Mouse (Mus musculus): Measurements from ENCODE around the gene 4933430I17Rik.

Gene 4933430I17Rik

DNA sequence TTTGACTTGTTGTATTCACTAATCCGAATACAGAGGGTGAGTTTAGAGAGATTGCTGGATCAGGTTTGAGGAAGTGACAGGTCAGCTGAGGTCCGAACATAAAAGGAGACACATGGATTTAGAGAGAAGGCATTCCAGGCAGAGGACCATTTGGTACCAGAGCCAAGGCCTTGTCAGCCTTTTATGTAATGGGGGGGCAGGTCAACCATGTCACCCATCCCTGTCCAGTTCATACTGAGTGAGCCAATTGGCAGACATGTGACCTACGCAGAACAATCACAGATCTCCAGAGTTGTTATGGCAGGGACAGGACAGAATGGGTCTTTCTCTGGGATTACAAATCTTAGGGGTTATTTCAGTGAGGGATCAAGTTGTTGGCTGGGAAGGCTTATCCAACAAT, 19.2 kb upstream of the 4933430I17Rik start:
- DNase-seq, result peak in 1 of 2 experiments; percentile 45

DNA sequence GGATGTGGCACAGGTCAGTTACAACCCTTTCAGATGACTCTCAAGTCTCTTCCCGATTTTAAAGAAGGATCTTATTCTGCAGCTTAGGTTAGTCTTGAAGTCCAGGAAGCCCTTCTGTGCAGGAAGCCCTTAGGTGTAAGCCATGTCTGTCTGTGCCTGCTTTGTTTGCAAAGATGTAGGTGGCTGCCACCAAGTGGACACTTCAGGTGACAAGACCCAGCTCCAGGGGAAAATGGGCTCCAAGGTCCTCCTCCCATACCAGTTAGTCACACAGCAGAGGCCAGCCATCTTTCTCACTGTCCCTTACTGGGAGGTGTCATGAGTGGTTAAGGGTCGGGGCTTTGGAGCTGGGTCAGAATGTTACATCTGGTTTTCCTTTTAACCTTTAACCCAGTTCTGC, 18.4 kb upstream of the 4933430I17Rik start:
- DNase-seq, result peak; percentile 60 to 68

DNA sequence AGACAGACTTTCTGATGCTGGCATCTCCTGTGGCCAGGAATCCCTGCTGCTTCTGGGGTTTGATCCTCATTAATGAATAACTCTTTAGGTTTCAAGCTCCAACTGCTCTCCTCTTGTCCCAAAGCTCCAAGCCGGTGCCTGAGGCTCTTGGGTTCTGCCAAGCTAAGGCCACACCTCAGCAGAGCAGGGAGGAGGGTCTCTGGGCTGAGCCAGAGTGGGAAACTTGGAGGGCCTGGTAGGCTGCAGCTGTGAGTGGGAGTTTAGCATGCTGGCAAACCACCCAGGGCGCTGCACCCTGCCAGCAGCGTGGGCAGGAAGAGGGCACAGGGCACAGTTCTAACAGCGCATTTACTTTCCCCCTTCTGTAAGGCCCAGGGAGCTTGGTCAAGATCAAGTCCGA, 16.3 kb upstream of the 4933430I17Rik start:
- DNase-seq, result peak; percentile 40 to 77

DNA sequence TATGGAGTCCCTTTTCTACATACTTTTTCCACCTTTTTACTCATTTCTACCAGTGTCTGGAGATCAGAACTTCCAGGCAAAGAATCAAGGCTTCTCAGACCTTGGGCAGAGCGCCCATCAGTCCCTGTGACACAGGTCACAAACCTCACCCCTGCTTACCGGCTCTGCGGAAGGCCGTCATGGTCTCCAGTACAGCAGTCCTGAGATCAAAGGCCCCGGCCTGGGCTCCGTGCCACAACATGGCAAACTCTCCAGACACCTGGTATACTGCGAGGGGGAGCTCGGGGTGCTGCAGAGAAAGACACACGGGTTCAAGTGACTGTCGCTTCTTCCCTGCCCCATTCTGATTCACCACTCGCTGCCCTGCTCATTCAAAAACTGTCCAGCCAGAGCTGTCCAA, 15.2 kb upstream of the 4933430I17Rik start:
- DNase-seq, result peak; percentile 86 to 94

DNA sequence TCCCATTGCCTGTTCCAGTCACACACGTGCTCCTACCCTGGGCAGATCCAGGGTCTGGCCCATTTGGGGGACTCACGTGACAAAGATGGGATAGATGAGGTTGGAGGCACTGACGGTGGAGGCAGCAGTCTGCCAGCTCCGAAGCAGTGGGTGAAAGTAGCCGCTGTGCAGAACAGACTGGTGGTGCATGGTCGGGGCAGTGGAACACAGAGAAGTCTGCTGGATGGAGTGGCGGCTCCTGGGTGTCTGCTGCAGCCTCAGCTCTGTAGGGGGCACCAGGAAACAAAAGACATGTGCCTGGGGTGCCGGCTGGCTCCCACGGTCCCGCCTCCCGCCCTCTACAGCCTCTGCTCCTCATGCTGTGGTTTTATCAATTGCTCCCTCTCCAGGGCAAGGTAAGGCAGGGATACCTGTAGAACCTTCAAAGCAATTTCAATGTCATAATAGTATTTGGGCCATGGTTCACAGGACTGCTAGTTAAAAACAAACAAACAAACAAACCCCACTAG, 11.1 kb upstream of the 4933430I17Rik start:
- peak in 1 of 2 experiments; percentile 41 for DNase-seq

DNA sequence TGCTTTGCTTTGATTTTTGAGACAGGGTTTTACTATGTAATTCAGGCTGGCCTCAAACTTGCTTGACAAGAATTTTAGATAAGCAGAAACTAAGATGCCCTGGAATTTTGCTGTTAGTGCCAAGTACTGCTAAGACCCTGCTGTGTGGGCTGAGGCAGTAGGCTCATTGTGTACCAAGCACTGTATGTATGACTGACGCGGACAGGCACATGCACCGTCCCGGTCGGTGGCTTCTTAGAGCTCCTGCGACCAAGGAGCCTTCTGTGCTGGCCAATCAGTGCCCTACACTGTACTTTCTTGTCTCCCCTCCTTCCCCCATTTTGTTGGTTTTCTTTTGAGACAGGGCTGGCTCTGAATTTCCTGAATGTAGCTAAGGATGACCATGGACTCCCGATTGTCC, 10.2 kb upstream of the 4933430I17Rik start:
- no peak for DNase-seq

DNA sequence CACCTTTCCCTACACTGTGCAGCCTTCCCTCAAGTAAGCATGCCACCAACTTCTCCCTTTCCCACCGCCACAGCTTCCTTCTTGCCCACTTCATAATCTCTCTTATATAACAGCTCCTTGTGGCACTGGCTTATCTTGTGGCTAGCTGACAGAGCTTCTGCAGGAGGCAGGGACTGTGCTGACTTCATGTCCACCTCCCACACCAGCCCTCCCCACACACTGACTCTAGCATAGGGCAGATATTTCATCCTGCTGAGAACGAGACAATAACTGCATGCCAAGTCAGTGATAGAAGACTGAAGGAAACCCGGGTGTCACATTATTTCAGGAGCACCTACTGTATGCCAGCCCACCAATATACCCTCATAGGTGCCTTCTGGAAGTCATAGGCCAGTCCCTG, 9.7 kb upstream of the 4933430I17Rik start:
- DNase-seq, result peak in 1 of 2 experiments; percentile 68

DNA sequence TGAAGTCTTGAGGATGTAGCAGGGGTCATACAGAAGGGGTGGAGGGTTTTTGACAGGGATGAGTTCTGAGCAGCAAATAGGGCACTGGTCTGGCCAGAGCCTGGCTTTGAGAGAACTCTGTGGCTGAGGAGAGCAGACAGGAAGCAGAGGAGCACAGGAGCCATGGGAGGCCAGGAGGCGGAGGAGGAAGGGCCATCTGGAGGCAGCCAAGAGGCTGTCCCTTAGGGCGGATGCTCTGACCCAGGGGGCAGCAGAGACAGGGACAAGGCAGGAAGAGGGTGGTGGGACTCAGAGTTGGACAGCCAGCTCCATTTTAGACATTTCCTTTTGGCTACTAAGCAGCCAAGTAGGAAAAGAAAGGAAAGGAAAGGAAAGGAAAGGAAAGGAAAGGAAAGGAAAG, 9.1 kb upstream of the 4933430I17Rik start:
- peak; percentile 79 to 91 for DNase-seq

DNA sequence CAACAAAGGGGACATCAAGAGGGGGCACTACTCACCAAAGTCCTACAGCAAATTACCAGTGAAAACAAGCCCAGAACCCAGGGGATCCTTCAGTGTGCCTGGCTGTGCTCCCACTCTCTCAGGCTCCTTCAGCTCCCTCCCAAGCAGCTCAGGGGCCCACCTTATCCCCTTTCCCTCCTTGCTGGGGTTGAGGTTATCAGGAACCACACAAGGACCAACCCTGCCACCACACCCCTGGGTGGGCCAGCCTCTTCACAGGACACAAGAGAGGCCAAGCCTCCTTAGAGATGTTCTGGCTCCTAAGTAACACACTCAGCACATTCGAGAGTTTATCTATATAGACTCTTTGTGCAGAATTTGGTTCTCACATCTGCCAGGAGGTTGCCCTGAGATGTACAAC, 8.6 kb upstream of the 4933430I17Rik start:
- no peak for DNase-seq

DNA sequence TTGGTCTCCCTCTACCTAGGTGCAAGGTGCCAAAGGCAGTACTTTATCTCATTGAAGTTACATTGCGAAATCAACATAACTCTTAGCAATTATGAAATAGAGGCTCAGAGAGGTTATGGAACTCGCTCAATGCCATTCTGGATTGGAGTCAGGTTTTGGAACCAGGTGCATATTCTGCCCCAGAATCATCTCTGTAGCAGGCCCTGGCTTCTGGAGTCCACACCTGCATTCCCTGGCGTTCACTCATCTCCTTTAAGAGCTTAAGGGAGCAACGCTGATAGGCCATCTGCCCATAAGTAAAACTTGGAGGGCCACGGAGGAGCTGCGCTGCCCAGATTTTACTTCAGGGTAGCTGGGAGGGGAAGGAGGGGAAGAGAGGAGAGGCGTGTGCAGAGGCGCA, 8.1 kb upstream of the 4933430I17Rik start:
- DNase-seq, result no peak

DNA sequence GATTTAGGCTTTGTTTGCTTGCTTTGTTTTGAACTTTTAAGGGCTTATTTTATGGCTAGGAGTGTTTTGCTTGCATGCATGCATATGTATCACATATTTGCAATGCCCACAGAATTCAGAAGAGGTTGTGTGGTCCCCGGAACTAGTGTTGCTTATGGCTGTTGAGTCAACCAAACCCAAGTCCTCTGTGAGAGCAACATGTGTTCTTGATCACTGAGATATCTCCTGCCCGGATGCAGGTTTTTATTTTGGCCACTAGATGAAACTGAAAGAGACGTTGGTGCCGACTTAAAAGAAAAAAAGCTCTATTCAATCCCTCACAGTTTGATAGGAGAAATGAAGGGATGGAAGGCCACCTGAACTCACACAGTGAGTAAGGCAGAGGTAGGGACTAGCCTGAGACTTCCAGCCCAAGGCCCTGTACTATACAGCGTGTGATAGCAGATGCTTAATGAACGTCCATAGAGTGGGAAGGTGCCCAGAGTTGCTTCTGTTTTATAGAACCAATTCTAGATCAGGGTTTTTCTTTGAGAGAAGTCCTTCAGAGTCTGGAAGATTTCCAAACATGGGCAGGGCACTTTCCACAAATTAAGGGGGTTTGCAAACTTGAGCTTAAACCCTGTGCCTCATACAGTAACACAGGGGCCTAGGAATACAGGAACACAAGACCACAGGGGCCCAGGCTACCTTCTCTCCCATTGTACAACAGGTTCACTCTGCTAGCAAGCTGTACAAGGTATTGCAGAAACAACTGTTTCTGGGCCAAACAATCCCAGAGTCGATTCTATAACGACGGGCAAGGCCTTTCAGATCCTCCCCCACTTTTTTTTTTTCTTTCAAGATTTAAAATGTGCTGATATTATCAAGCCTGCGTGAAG, 7.4 kb upstream of the 4933430I17Rik start:
- DNase-seq, result no peak

DNA sequence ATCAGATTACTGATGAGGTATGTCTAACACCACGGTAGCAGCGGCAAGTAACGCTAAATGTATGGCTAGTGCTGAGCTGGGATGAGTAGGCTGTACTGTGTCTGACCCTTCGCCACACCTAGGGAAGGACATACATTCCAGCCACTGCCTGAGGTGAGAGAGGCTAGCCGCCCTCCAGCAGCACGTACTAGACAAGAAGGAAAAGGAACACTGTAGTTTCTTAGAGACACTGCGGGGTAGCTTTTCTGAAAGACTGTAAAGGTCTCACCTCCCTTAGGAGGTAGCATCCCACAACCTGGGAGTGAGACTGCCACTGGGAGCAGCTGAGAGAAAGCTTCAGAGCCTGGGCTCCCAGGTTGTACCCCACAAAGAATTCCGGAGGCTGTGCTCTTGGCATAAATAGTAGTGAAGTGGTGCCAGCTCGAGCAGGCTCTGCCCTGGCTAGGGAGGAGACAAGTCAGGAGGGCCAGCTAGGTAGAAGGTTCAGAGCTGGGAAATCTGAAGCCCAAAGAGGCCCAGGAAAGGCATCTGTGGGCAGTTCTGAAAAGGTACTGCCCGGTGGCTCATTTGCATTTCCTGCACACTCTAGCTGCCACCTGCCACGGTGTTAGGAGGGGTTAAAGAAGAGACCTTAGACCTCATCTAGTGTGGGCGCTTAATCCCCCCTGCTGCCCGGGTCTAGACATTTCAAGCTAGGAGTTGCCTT, 6.6 kb upstream of the 4933430I17Rik start:
- peak; percentile 64 to 86 for DNase-seq

DNA sequence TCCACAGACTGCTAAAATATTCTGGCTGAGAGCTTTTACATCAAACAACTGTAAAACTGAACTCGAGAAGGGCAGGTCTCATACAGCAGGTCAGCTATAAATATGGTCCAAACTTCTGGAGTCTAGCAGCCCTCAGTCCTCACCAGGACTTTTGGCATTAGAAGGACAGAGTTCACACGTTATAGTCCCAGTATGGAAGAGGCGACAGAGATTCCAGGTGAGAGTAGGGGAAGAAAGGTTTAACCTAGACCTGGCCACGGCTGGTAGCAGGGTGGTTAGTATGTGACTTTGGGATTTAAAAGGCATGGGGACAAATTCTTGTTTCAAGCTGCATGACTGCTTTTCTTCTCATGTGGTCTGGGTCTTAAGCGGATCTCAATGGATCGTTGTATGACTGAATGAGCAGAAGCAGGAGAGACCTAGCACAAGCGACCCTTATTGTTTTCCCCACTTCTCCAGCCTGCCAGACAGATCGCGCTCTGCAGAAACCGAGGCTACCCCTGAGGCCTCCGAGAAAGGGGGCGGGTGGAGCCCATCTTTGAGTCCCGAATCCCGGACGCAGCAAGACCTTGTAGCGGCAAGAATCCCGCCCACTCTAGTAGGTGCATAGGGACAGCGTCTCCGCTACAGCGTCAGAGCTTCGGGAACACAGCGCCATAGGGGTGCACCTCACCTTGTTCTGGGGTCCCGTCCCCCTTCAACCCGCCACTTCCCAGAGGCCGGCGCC, 5.9 kb upstream of the 4933430I17Rik start:
- no peak for DNase-seq

DNA sequence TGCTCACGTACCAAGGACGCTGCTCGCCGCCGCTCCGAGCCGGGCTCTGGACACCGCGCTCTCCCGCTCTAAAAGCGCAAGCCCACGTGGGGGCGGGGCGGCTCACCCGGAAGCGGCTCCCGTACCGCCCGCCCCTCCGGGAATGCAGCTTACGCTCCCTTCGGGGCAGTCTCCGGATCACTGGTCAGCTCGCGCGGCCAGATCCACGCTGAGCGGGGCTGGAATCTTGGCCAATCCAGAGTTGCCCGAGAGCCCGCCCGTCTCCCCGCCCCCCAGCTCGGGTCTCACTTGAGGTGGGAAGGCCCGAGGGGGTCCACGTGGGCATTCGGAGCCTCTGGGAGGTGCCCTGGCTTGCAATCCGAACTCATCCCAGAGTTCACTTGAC, 5.3 kb upstream of the 4933430I17Rik start, which contains the start of gene Alad:
Alad (minus strand) TSS at position 70 of the 385 bp plus-strand sequence.
- peak; percentile 93 to 98 for DNase-seq

DNA sequence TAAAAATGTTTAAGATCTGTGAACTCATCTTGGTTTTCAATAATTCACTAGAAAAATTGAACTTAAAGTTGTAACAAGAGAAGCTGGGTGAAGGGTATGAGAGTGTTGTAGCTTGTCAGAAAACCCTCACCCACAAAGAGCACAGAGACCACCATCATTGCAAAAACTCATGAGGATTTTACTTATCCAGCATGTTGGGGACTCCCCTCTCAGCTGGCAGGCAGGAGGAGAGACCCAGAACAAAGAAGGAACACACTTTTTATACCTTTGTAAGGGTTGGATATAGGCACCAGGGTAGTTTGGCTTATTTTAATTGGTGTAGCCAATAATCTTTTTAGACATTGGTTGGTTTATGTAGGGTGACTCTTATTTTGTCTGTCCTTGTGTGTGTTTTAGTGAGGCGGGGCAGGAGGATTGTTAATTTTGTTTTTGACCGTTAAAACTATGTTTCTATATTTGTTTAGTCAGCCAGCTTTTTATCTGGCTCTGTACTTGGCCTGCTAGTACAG, 4.2 kb upstream of the 4933430I17Rik start:
- DNase-seq, result no peak

DNA sequence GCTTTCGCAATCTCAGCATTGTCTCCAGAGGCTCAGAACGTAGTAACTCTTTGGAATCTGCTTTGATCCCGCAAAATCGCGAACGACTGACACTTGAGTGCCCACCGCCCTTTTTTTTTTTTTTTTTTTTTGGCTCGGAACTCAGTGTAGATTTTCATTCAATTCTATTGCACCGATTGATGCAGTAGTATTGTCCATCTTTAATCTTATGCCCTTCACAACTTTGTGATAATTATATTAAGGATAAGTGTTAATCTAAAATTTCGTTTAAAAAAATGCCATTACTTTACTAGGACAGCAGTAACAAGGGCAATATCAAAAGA, 281 bp downstream of the 4933430I17Rik start:
- DNase-seq, result no peak

DNA sequence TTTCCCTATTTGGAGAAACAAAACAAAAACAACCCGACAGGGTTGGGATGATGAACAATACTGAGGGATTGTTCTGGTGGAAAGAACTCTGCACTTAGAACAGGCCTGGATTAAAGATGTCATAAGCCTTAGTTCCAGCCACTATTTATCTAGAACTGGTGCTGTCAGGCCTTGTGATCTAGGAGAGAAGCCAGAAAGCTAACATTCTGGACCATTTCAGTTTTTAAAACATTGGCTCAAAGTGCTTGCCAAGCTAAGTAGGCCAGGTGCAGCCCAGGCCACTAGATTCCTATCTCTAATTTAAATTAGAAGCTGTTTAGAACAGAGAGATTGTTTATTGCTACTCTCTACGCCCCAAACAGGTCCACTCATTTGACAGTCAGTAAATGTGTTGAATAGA, 1.1 kb downstream of the 4933430I17Rik start:
- DNase-seq, result no peak

DNA sequence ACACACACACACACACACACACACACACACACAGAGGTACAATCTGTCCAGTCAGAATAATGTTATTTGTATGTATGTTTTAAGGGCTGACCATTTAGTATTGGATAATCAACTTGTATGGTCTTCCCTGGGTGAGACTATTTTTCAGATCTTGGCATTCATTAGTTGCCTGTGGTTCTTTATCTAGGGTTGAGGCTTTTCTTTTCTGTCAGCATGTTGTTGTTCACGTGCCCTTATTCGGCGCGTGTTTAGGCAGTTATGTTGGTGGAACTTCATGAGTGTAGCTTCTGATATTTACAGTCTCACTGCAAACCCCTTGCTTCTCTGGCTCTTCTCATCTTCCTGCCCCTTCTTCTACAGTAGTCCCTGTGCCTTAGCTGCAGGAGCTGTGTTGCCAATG, 2.5 kb downstream of the 4933430I17Rik start:
- no peak for DNase-seq

DNA sequence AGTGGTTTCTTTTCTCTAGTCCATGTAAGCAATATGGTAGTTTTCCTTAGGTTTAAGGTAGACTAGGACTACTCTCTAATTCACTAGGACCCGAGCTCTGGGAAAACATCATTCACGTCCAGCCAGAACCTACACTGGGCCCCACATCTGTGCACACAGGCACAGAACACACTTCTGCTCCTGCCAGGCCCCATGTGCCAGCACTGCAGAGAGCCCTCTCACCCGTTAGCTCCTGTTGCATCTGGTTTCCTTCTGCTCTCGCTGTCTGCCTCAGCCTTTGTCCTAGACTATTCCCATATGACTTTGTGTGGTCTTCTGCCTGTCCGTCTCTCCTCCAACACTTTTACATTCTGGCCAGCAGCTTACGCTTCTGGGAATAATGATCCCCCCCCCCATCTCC, 8.6 kb downstream of the 4933430I17Rik start:
- no peak for DNase-seq

DNA sequence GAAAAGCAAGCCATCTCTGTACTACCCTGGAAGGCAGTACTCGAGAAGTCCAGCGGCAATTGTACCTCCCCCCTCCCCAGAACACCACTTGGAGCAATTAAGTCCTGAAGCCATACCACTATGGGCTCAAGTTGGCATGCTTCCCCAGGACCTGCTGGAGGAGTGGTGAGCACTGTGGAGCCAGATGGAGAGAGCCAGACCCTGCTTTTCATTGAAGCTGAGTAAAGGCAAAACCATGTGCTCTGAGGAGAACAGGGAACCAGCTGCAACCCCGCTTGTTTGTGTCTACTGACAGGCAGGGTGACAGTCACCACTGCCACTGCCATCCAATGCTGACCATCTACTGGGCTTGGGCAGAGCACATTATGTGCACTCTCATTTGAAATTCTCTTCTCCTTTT, 16.6 kb downstream of the 4933430I17Rik start:
- no peak for DNase-seq

DNA sequence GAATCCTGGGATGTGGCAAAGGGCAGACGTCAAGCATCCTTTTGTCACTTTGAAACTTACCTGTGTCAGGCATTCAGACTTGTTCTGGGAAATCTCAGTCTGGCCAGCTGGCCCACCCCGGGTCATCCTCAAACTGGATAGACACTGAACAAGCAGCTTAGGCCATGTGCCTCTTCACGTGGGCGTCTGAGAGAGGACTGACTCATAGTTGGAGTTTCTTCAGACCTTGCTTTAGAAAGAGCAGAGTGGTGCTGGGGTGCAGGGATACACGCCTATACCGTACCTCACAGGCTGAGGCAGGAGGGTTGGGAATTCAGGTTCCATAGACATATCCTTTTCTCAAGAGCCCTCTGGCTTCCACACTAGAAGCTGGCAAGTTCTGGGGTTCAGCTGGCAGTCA, 18.6 kb downstream of the 4933430I17Rik start:
- DNase-seq, result no peak

DNA sequence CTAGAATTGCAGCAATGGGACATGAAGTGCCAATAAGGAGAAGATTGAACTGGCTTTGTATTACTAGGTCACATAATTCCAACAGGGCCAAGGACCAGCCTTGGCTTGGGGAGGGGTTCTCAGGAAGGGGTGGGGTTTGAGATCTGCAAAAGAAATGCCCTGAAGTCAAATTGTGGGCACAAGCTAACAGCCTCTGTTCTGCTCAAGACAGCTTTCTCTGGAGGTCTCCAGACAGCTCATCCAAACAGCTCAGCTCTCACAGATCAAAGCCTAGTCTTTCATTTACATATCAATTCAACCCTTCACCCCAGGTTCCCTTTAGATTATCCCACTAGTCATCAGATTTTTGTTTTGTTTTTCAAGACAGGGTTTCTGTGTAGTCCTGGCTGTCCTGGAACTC, 19.6 kb downstream of the 4933430I17Rik start:
- DNase-seq, result no peak

DNA sequence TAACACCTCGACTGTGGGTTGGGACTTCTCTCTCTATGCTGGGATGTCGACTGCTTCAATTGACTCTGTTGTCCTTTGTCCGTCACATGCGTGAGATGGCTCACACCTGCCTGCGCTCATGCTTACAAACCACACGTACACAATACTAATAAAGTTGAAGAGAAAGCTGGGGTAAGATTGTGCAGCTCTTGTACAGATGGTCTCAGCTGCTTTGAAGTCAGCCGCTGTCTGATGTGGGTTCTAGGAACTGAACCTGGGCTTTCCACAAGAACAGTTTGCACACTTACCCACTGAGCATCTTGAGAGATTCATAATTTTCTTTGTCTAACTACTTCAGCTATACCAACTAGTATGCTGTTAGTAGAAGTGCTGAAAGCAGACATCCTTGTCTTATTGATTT, 26.8 kb downstream of the 4933430I17Rik start:
- DNase-seq, result no peak
